Mouse (Mus musculus): ENCODE results near the gene Rtn4ip1. TPM values are rescaled to one million over a fixed set of nuclear protein-coding genes. Genes with fewer than 3 reads are reported as not detected.

Gene Rtn4ip1
- total and polyA plus RNA-seq, 3 experiments = 11.6 to 23.5 TPM; not detected in 1

DNA sequence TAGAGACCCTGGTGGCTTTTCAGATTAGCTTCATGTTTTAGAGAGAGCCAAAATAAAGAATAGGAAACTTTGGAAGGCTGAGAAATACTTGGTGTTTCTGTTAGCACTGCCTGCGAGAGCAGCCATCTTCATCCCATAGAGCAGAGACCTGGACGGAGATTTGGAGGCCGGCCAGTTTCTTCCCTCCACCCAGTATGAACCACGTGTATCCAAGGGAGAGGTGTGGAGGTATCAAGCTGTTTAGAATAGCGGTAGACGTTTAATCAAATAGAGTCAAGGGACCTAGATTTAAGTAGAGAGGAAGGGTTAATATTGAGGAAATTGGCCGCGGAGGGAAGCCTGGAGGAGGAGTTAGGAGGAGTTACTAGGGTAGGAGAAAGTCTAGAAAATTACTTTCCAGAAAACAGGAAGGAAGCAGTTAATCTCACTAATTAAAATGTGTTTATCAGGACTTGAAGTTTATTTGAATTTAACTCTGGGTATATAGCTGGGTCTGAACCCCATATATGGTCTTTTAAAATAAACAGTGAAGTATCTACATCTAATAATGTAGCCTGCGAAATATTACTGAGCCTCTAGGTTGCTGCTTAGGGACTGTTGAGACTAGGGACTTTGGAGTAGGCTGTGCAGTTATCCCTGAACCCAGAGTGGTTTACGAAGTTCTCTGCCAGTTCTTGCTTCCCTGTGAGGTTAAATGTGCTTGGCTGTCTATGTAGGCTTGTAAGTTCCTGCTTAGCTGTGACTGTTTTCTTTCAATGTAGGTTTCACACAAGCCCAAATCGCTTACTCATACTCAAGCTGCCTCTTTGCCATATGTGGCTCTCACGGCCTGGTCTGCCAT lies 8.6 kb downstream of the Rtn4ip1 start:
- H3K79me2 ChIP-seq (ENCODE audit: control insufficient read depth, insufficient read depth, low read length, poor library complexity) = no peaks in the 10 kb centered on the region
- no peaks in the 10 kb centered on the region for H3K27me3 ChIP-seq (ENCODE audit: control insufficient read depth in 1 of 2, insufficient read depth in 2 of 2, low read length in 2 of 2)
- H3K9me3 ChIP-seq (replicated peaks; ENCODE audit: insufficient read depth, low read length) = no peaks in the 10 kb centered on the region
- H3K4me3 ChIP-seq (ENCODE audit: control insufficient read depth in 1 of 2, insufficient read depth in 1 of 2, low read depth in 2 of 2, low read length in 2 of 2) = peak overlapping the region; percentile 33 to 36
- peak overlapping the region; percentile 51 for H3K9ac ChIP-seq (ENCODE audit: control insufficient read depth, low read depth, low read length, poor library complexity, severe bottlenecking)
- H3K36me3 ChIP-seq (ENCODE audit: control insufficient read depth in 1 of 2, insufficient read depth in 2 of 2, low read length in 2 of 2) = peaks cover 0 to 32% of the 10 kb centered on the region in 2 experiments; a peak in 2 of 4 replicates
- peak overlapping the region; percentile 93 for H3K27ac ChIP-seq (ENCODE audit: control insufficient read depth, low read depth, low read length)
- H3K4me1 ChIP-seq (ENCODE audit: control insufficient read depth in 1 of 2, insufficient read depth in 2 of 2, low read length in 2 of 2) = peaks cover 11 to 21% of the 10 kb centered on the region in 2 experiments
- DNase-seq (ENCODE audit: low read depth, low spot score) = peak; percentile 86
- TF ChIP-seq MYC (IDR thresholded peaks at IDR 0.05; ENCODE audit: low read depth, low read length) (peak; percentile 64; the same call in 1 of the 2 replicates), SIN3A (IDR thresholded peaks at IDR 0.05; ENCODE audit: low read length) (peak; percentile 84), ETS1 (IDR thresholded peaks at IDR 0.05; ENCODE audit: low read depth, low read length) (peak; percentile 50; the same call in 1 of the 2 replicates), UBTF (IDR thresholded peaks at IDR 0.05; ENCODE audit: borderline replicate concordance, insufficient read depth, low read depth, low read length) (no peak), ZMIZ1 (IDR thresholded peaks at IDR 0.05; ENCODE audit: low read depth, low read length) (0 out of 2 replicates have a peak, but pooled peaks have one; percentile 20), NELFE (IDR thresholded peaks at IDR 0.05; ENCODE audit: low read depth, low read length) (peak; percentile 15; the same call in 1 of the 2 replicates), MAX (IDR thresholded peaks at IDR 0.05; ENCODE audit: low read length) (0 out of 2 replicates have a peak, but pooled peaks have one; percentile 72), MXI1 (IDR thresholded peaks at IDR 0.05; ENCODE audit: low read depth, low read length) (peak; percentile 52), ZNF384 (IDR thresholded peaks at IDR 0.05; ENCODE audit: low read depth, low read length) (no peak), TBP (IDR thresholded peaks at IDR 0.05; ENCODE audit: low read depth, low read length) (peak; percentile 43; the same call in 1 of the 2 replicates), GATA1 (IDR thresholded peaks at IDR 0.05; ENCODE audit: low read depth, low read length) (peak; percentile 79), TCF12 (IDR thresholded peaks at IDR 0.05; ENCODE audit: low read depth, low read length) (peak; percentile 75), CTCF (IDR thresholded peaks at IDR 0.05 in 2 of 3, conservative IDR thresholded peaks at IDR 0.05 in 1 of 3; ENCODE audit: control insufficient read depth in 1 of 3, insufficient read depth in 1 of 3, low read depth in 2 of 3, low read length in 3 of 3, poor library complexity in 1 of 3, severe bottlenecking in 1 of 3) (no peak), USF2 (IDR thresholded peaks at IDR 0.05; ENCODE audit: borderline replicate concordance in 1 of 2, insufficient read depth in 1 of 2, low read depth in 1 of 2, low read length in 2 of 2) (no peak), EP300 (IDR thresholded peaks at IDR 0.05; ENCODE audit: low read depth in 1 of 2, low read length in 2 of 2) (peak; percentile 86 to 88), TAL1 (IDR thresholded peaks at IDR 0.05; ENCODE audit: low read length) (peak; percentile 49), RCOR1 (IDR thresholded peaks at IDR 0.05; ENCODE audit: low read depth, low read length) (peak; percentile 73)

DNA sequence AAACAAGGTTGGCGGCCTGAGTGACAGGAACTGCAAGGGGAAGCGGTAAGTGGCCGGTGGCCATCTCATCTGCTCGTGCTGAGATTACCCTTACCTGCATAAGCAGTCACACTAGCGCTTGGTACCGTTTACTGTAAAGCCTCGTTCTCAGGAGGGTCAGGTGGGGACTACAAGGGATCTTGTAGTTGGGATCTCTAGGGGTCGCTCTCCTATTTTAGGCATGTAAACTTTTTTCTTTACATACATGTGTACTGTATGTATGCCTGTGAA lies 9.2 kb downstream of the Rtn4ip1 start:
- Histone ChIP-seq H3K79me2 (ENCODE audit: control insufficient read depth, insufficient read depth, low read length, poor library complexity) (no peaks in the 10 kb centered on the region), H3K4me1 (ENCODE audit: control insufficient read depth in 1 of 2, insufficient read depth in 2 of 2, low read length in 2 of 2) (peaks cover 11 to 21% of the 10 kb centered on the region in 2 experiments), H3K9ac (ENCODE audit: control insufficient read depth, low read depth, low read length, poor library complexity, severe bottlenecking) (peak overlapping the region; percentile 51), H3K27ac (ENCODE audit: control insufficient read depth, low read depth, low read length) (peak overlapping the region; percentile 93), H3K9me3 (replicated peaks; ENCODE audit: insufficient read depth, low read length) (no peaks in the 10 kb centered on the region), H3K4me3 (ENCODE audit: control insufficient read depth in 1 of 2, insufficient read depth in 1 of 2, low read depth in 2 of 2, low read length in 2 of 2) (peak overlapping the region; percentile 33), H3K36me3 (ENCODE audit: control insufficient read depth in 1 of 2, insufficient read depth in 2 of 2, low read length in 2 of 2) (peaks cover 0 to 32% of the 10 kb centered on the region in 2 experiments; a peak in 2 of 4 replicates), H3K27me3 (ENCODE audit: control insufficient read depth in 1 of 2, insufficient read depth in 2 of 2, low read length in 2 of 2) (no peaks in the 10 kb centered on the region)
- no peak for DNase-seq (ENCODE audit: low read depth, low spot score)
- TF ChIP-seq JUND (IDR thresholded peaks at IDR 0.05; ENCODE audit: low read depth, low read length) (no peak), ELF1 (IDR thresholded peaks at IDR 0.05; ENCODE audit: low read depth, low read length) (0 out of 2 replicates have a peak, but pooled peaks have one; percentile 6)
